Mouse (Mus musculus) forebrain, embryonic 16.5 days (tissue): ENCODE measurements around the gene Tpr. TPM values are rescaled to one million over a fixed set of nuclear protein-coding genes. Genes with fewer than 3 reads are reported as not detected.

Source experiments
- ATAC-seq: fragments of 200-750 bp; cut with Nextera tagmentation; 2 replicates; pipeline ENCODE4 v1.8.0; 2017; ENCODE audit warnings: mild to moderate bottlenecking, moderate library complexity
- H3K27ac ChIP-seq: fragments of 300-500 bp; sonication (generic); 2 replicates; pipeline ENCODE4 v1.5.1; 2014; ENCODE audit warnings: low read length, control low read depth
- H3K27me3 ChIP-seq: fragments of 300-500 bp; sonication (generic); replicated peaks from 2 replicates; pipeline ENCODE4 v1.6.1; 2014; ENCODE audit warnings: low read length; ENCODE audit not compliant: control insufficient read depth, insufficient read depth
- H3K36me3 ChIP-seq: fragments of 300-500 bp; sonication (generic); 2 replicates; pipeline ENCODE4 v1.6.1; 2014; ENCODE audit not compliant: control insufficient read depth, insufficient read depth
- H3K4me1 ChIP-seq: fragments of 300-500 bp; sonication (generic); replicated peaks from 2 replicates; pipeline ENCODE4 v1.6.1; 2014; ENCODE audit warnings: low read length; ENCODE audit not compliant: control insufficient read depth, insufficient read depth
- H3K4me2 ChIP-seq: fragments of 300-500 bp; sonication (generic); 2 replicates; pipeline ENCODE4 v1.6.1; 2014; ENCODE audit warnings: mild to moderate bottlenecking, low read length, control low read depth
- H3K4me3 ChIP-seq: fragments of 300-500 bp; sonication (generic); replicated peaks from 2 replicates; pipeline ENCODE4 v1.5.1; 2014; ENCODE audit warnings: mild to moderate bottlenecking, low read length, control low read depth
- H3K9ac ChIP-seq: fragments of 300-500 bp; sonication (generic); replicated peaks from 2 replicates; pipeline ENCODE4 v1.6.1; 2014; ENCODE audit warnings: low read depth, low read length, control low read depth
- H3K9me3 ChIP-seq: fragments of 300-500 bp; sonication (generic); 2 replicates; pipeline ENCODE4 v1.6.1; 2016; ENCODE audit warnings: low read length; ENCODE audit not compliant: control insufficient read depth
- WGBS: fragments of 180-500 bp; shearing (Covaris S2); extraction: QIAGEN DNeasy Blood & Tissue Kit; methylation state at CpG from one replicate; pipeline ENCODE4 v1.1.7; 2014; 5-methylcytosine and 5-hydroxymethylcytosine counted together
- polyA plus RNA-seq: library from polyadenylated mRNA; unstranded; fragments of >200 nt; fragmentation: Nextera tagmentation; extraction: Ambion mirVana; gene quantifications from 2 replicates; pipeline ENCODE4 v1.2.1, GENCODE M21; 2015

Gene Tpr
- polyA plus RNA-seq, 1 experiment from 2014 or later, result 134 TPM

DNA sequence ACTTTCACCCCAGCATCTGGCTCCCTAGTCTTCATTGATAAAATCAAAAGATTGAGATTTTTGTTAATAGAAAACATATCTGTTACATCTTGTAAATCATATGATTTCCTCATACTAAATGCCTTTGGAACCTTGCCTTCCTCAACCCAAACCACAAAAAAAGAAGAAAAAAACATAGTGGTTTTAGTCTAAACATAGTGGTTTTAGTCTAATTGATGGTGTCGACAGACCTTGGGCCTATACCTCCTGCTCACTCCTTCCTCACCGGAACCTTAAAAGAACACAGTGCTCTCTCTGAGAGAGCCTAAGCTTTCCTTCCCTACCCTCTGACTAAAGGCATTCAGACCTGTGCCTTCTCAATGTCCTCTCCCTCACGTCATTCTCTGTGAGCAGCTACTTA, 3.4 kb downstream of the Tpr start:
- H3K36me3 ChIP-seq, result peaks cover 17% of the 10 kb centered on the region
- H3K4me1 ChIP-seq, result peaks cover 12% of the 10 kb centered on the region
- WGBS, result 92% methylated on average over 3 of the region's 3 CpGs
- no peak for ATAC-seq
- no peak overlapping the region for H3K4me2 ChIP-seq
- H3K27ac ChIP-seq, result no peak overlapping the region
- no peaks in the 10 kb centered on the region for H3K9me3 ChIP-seq
- no peak overlapping the region for H3K9ac ChIP-seq
- H3K4me3 ChIP-seq, result no peak overlapping the region
- H3K27me3 ChIP-seq, result no peaks in the 10 kb centered on the region

DNA sequence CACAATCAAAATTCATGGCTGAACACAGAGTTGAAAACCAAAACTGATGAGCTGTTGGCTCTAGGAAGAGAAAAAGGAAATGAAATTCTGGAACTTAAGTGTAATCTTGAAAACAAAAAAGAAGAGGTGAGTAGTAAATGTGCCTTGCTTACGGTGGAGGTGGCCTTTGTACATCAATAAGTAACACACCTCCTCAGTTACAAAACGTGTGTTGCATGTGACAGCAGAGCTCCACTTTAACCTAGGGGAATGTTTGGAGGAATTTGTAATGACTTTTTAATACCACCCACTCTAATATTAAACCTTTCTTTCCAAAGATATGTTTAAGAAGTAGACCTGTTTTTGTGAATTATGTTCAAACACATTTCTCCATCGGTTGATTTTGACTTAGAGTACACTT, 11.3 kb downstream of the Tpr start:
- no peak for ATAC-seq
- H3K27me3 ChIP-seq, result no peaks in the 10 kb centered on the region
- H3K27ac ChIP-seq, result no peak overlapping the region
- H3K4me3 ChIP-seq, result no peak overlapping the region
- H3K4me1 ChIP-seq, result no peaks in the 10 kb centered on the region
- H3K9ac ChIP-seq, result no peak overlapping the region
- no peak overlapping the region for H3K4me2 ChIP-seq
- 92% methylated on average over 3 of the region's 3 CpGs for WGBS
- H3K36me3 ChIP-seq, result peaks cover 33% of the 10 kb centered on the region
- no peaks in the 10 kb centered on the region for H3K9me3 ChIP-seq

DNA sequence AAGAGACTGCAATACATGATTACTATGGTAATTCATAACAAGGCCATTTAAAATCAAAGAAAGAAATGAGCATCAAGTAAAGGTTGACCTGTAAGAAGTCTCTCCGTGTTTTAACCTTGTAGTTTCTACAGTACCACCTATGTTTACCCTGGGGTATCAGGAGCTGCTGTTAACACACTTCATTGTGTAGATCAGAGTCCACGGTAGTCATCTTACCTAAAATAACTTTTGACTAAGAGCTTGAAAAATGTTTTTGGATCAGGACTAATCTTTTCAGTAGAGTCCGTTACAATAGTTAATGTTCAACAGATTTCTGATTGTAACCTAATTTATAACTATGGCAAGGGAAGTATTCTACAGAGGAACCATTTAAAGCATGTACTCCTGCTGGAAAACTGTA, 11.9 kb downstream of the Tpr start:
- H3K36me3 ChIP-seq, result peaks cover 34% of the 10 kb centered on the region
- no peak overlapping the region for H3K9ac ChIP-seq
- H3K4me1 ChIP-seq, result no peaks in the 10 kb centered on the region
- ATAC-seq, result no peak
- H3K4me3 ChIP-seq, result no peak overlapping the region
- no peaks in the 10 kb centered on the region for H3K9me3 ChIP-seq
- no peak overlapping the region for H3K4me2 ChIP-seq
- WGBS, result 96% methylated on average over 3 of the region's 3 CpGs
- no peaks in the 10 kb centered on the region for H3K27me3 ChIP-seq
- no peak overlapping the region for H3K27ac ChIP-seq

DNA sequence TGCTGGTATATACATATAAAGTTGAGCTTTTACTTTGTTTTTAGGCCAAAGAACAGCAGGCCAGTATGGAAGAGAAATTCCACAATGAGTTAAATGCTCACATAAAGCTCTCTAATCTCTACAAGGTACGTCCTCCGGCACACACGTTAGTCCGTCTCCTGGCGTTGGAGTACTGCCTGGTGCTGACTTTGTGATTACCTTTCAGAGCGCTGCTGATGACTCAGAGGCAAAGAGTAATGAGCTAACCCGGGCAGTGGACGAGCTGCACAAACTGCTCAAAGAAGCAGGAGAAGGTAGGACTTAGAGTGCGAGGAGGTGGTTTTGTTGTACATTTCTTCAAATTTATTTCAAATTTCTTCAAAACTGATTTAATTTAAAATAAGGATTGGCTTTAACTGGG, 14.6 kb downstream of the Tpr start:
- WGBS, result 89% methylated on average over 9 of the region's 9 CpGs
- H3K4me3 ChIP-seq, result no peak overlapping the region
- H3K9ac ChIP-seq, result no peak overlapping the region
- no peak for ATAC-seq
- H3K36me3 ChIP-seq, result peaks cover 43% of the 10 kb centered on the region
- no peak overlapping the region for H3K4me2 ChIP-seq
- H3K4me1 ChIP-seq, result no peaks in the 10 kb centered on the region
- H3K27me3 ChIP-seq, result no peaks in the 10 kb centered on the region
- H3K27ac ChIP-seq, result no peak overlapping the region
- no peaks in the 10 kb centered on the region for H3K9me3 ChIP-seq

DNA sequence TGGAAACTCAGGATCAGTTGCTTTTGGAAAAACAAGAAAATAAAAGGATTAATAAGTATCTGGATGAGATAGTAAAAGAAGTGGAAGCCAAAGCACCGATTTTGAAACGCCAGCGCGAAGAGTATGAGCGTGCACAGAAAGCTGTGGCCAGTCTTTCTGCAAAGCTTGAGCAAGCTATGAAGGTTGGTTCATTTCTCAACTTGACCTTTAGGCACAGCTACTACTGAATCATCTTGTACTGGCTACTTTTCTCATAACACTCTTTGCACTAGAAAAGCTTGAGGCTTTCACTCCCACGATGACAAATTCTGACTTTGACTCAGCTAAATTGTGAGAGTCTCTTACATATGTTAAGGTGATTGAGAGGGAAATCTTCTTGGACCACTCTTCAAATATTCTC, 17.4 kb downstream of the Tpr start:
- H3K9me3 ChIP-seq, result no peaks in the 10 kb centered on the region
- H3K4me2 ChIP-seq, result no peak overlapping the region
- no peak overlapping the region for H3K4me3 ChIP-seq
- H3K27me3 ChIP-seq, result no peaks in the 10 kb centered on the region
- H3K36me3 ChIP-seq, result peaks cover 42% of the 10 kb centered on the region
- H3K9ac ChIP-seq, result no peak overlapping the region
- no peak for ATAC-seq
- 94% methylated on average over 6 of the region's 6 CpGs for WGBS
- no peak overlapping the region for H3K27ac ChIP-seq
- no peaks in the 10 kb centered on the region for H3K4me1 ChIP-seq

DNA sequence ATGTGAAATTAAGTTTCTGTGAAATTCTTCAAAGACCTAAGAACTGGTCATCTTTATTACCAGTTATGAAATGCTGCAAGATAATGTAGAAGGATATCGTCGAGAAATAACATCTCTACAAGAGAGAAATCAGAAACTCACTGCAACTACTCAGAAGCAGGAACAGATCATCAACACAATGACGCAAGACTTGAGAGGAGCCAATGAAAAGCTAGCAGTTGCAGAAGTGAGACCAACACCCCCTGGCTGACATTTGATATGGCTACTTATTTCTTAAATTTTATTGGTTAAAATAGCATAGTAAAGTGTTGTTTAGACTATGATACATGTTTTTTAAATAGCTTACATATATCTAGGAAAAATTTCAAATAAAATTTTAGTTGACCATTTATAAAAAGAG, 23.4 kb downstream of the Tpr start:
- H3K27me3 ChIP-seq, result no peaks in the 10 kb centered on the region
- 97% methylated on average over 3 of the region's 3 CpGs for WGBS
- H3K4me1 ChIP-seq, result no peaks in the 10 kb centered on the region
- H3K9me3 ChIP-seq, result no peaks in the 10 kb centered on the region
- no peak overlapping the region for H3K9ac ChIP-seq
- ATAC-seq, result no peak
- H3K36me3 ChIP-seq, result peaks cover 53% of the 10 kb centered on the region
- no peak overlapping the region for H3K4me3 ChIP-seq
- no peak overlapping the region for H3K27ac ChIP-seq
- H3K4me2 ChIP-seq, result no peak overlapping the region

DNA sequence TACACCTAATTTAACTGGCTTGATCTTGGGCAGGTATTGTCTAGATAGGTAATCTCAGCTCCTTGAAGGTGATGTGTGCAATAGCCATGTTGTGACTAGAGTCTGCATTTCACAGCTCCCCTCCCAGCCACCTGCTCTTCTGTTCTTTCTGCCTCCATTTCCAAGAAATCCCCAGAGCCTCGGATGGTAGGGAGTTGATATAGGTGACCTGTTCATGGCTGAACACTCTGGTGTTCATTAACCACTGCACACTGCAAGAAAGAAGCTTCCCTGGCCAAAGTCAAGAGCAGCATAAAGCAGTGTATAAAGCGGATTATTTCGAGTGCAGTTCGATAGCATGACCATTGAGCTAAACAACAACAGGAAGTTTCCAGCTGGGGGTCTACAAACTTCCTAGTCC, 25.8 kb downstream of the Tpr start:
- no peaks in the 10 kb centered on the region for H3K9me3 ChIP-seq
- no peaks in the 10 kb centered on the region for H3K27me3 ChIP-seq
- no peaks in the 10 kb centered on the region for H3K4me1 ChIP-seq
- no peak overlapping the region for H3K4me3 ChIP-seq
- no peak overlapping the region for H3K4me2 ChIP-seq
- ATAC-seq, result no peak
- WGBS, result 88% methylated on average over 4 of the region's 4 CpGs
- H3K9ac ChIP-seq, result no peak overlapping the region
- peaks cover 54% of the 10 kb centered on the region for H3K36me3 ChIP-seq
- H3K27ac ChIP-seq, result no peak overlapping the region

DNA sequence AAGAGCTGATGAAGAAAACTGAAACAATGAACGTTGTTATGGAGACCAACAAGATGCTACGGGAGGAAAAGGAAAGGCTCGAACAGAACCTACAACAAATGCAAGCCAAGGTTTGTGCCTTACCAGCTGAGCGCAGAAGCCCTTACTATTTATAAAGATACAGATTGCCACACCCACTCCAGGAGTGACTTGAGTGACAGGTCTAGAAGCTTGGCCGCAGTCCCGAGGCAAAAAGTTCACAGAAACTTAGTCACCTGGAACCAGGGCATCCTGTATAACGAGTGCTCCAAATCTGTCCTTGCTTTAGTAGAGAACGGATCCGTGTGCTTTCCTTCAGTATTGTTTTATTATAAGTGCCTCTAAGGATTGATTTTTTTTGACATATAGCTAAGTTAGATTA, 33.0 kb downstream of the Tpr start:
- H3K27ac ChIP-seq, result no peak overlapping the region
- no peaks in the 10 kb centered on the region for H3K4me1 ChIP-seq
- ATAC-seq, result no peak
- no peak overlapping the region for H3K4me3 ChIP-seq
- WGBS, result 80% methylated on average over 9 of the region's 9 CpGs
- no peak overlapping the region for H3K4me2 ChIP-seq
- H3K36me3 ChIP-seq, result peaks cover 52% of the 10 kb centered on the region
- H3K9ac ChIP-seq, result no peak overlapping the region
- H3K9me3 ChIP-seq, result no peaks in the 10 kb centered on the region
- no peaks in the 10 kb centered on the region for H3K27me3 ChIP-seq

DNA sequence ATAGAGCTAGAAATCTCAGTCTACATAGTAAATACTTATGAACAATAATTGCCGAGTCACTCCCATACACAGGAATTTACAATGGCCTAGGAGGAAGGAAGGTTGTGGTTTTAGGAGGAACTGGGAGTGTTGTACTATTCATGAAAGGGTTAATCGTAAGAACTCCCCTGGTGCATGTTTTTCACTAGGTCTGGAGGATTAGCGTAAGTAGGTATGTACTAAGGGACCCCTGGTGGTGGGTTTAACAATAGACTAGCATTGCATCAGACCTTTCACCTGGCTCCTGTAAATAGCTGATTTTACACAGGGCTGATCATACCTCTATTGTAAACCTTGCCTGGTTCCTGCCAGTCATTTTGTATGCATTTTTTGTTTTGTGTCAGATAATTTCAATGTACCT, 33.6 kb downstream of the Tpr start:
- Histone ChIP-seq H3K4me1 (no peaks in the 10 kb centered on the region), H3K4me3 (no peak overlapping the region), H3K9ac (no peak overlapping the region), H3K9me3 (no peaks in the 10 kb centered on the region), H3K36me3 (peaks cover 55% of the 10 kb centered on the region), H3K27me3 (no peaks in the 10 kb centered on the region), H3K4me2 (no peak overlapping the region), H3K27ac (no peak overlapping the region)
- no peak for ATAC-seq
- WGBS, result 43% methylated on average over 3 of the region's 3 CpGs

DNA sequence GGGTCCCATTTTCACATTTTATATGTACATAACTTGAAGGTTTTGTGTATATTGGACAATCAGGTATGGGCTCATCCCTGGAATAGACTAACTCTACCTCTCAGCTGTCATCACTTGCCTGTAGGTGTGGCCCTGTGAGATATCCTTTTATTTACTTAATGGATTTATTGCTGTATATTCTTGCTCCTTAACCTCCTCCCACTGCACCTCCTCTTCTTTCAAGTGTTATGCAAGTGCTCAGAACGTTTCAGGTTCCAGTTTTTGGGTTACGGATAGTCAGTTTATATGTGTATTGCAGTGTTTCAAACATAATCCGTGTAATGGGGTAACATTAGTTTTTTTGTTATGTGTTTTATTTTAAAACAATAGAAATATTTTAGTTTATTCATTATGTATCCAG, 46.0 kb downstream of the Tpr start:
- no peak for ATAC-seq
- 94% methylated on average over 3 of the region's 3 CpGs for WGBS
- no peak overlapping the region for H3K9ac ChIP-seq

More for the DNA sequence above, 46.0 kb downstream of the Tpr start:
- Histone ChIP-seq H3K4me1 (no peaks in the 10 kb centered on the region), H3K4me3 (no peak overlapping the region), H3K27me3 (no peaks in the 10 kb centered on the region), H3K36me3 (peaks cover 47% of the 10 kb centered on the region), H3K4me2 (no peak overlapping the region), H3K27ac (no peak overlapping the region), H3K9me3 (no peaks in the 10 kb centered on the region)
